18 mouse cellular contexts compared by ENCODE assay signal in genomic region chr11:75184573-75184972, GRCm38 (mm10). TPM values are rescaled to one million over a fixed set of nuclear protein-coding genes. Genes with fewer than 3 reads are reported as not detected.
A peak's percentile ranks its signal among the peaks of the same experiment; 100 is the strongest.
DNase-seq lines count a peak whose midpoint lies in the region; ATAC-seq lines count a peak whose summit lies in the region.
"Had no signal": no experiment of that assay in that cellular context is flagged by ENCODE, and none has a peak within 500 bp of the region (broad histone marks: within the 10 kb centered on the region; RNA-seq: fewer than 3 reads in every experiment).

No protein-coding gene starts in this region.

- H3K4me3 ChIP-seq in midbrain, embryonic 10.5 days: no peak overlapping the region
- no peak overlapping the region for H3K4me3 ChIP-seq in midbrain, embryonic 11.5 days (ENCODE audit: low read depth, low read length)
- H3K4me3 ChIP-seq in hindbrain, embryonic 13.5 days: no peak overlapping the region
- H3K4me3 ChIP-seq in midbrain, embryonic 14.5 days (replicated peaks; ENCODE audit: low read depth, low read length): no peak overlapping the region
- H3K4me3 ChIP-seq: embryonic facial prominence, embryonic 12.5 days; limb, embryonic 10.5 days had no signal

- no peak overlapping the region for H3K9ac ChIP-seq in midbrain, embryonic 11.5 days (ENCODE audit: low read length)
- H3K9ac ChIP-seq in hindbrain, embryonic 13.5 days: peak overlapping the region; percentile 43
- H3K9ac ChIP-seq in midbrain, embryonic 14.5 days (replicated peaks; ENCODE audit: low read length): no peak overlapping the region; the same call in 1 of the 2 replicates
- H3K9ac ChIP-seq: embryonic facial prominence, embryonic 12.5 days; liver, postnatal 0 days had no signal

- H3K36me3 ChIP-seq in midbrain, embryonic 10.5 days: peaks cover 57% of the 10 kb centered on the region
- H3K36me3 ChIP-seq in midbrain, embryonic 11.5 days (ENCODE audit: control insufficient read depth, insufficient read depth, low read length): peaks cover 6% of the 10 kb centered on the region; the same call in 1 of the 2 replicates
- H3K36me3 ChIP-seq in hindbrain, embryonic 13.5 days: peaks cover 33% of the 10 kb centered on the region
- H3K36me3 ChIP-seq in midbrain, embryonic 14.5 days (ENCODE audit: control insufficient read depth, insufficient read depth, low read length): peaks cover 17% of the 10 kb centered on the region

- H3K9me3 ChIP-seq in midbrain, embryonic 10.5 days (replicated peaks): no peaks in the 10 kb centered on the region
- H3K9me3 ChIP-seq in midbrain, embryonic 11.5 days (ENCODE audit: control insufficient read depth, low read length): no peaks in the 10 kb centered on the region
- H3K9me3 ChIP-seq in hindbrain, embryonic 13.5 days: no peaks in the 10 kb centered on the region
- no peaks in the 10 kb centered on the region for H3K9me3 ChIP-seq in midbrain, embryonic 14.5 days (ENCODE audit: control insufficient read depth, low read length)
- H3K9me3 ChIP-seq: embryonic facial prominence, embryonic 12.5 days; limb, embryonic 10.5 days had no signal

- 0 out of 2 replicates have a peak overlapping the region, but pooled peaks have one; percentile 13 for H3K27ac ChIP-seq in midbrain, embryonic 10.5 days (replicated peaks)
- no peak overlapping the region for H3K27ac ChIP-seq in midbrain, embryonic 11.5 days (ENCODE audit: low read depth, low read length)
- H3K27ac ChIP-seq in hindbrain, embryonic 13.5 days: peak overlapping the region; percentile 58
- peak overlapping the region; percentile 49 for H3K27ac ChIP-seq in midbrain, embryonic 14.5 days (replicated peaks; ENCODE audit: low read depth, low read length)
- H3K27ac ChIP-seq: embryonic facial prominence, embryonic 12.5 days; limb, embryonic 10.5 days had no signal

- peak; percentile 48; the same call in 1 of the 2 replicates for ATAC-seq in frontal cortex, adult (ENCODE audit: low TSS enrichment)
- no peak for ATAC-seq in midbrain, embryonic 11.5 days (ENCODE audit: low FRiP score)
- no peak for ATAC-seq in hindbrain, embryonic 13.5 days (ENCODE audit: low FRiP score)
- ATAC-seq in midbrain, embryonic 14.5 days (ENCODE audit: low FRiP score, low TSS enrichment): no peak
- ATAC-seq: liver, postnatal 0 days had no signal

- H3K4me1 ChIP-seq in midbrain, embryonic 10.5 days: peaks cover 23% of the 10 kb centered on the region
- H3K4me1 ChIP-seq in midbrain, embryonic 11.5 days (ENCODE audit: control insufficient read depth, insufficient read depth, low read length): peaks cover 5% of the 10 kb centered on the region
- peaks cover 47% of the 10 kb centered on the region for H3K4me1 ChIP-seq in hindbrain, embryonic 13.5 days (replicated peaks)
- peaks cover 6% of the 10 kb centered on the region for H3K4me1 ChIP-seq in midbrain, embryonic 14.5 days (ENCODE audit: control insufficient read depth, insufficient read depth, low read length)

- H3K4me2 ChIP-seq in midbrain, embryonic 11.5 days: no peak overlapping the region
- H3K4me2 ChIP-seq in hindbrain, embryonic 13.5 days: no peak overlapping the region
- no peak overlapping the region for H3K4me2 ChIP-seq in midbrain, embryonic 14.5 days (ENCODE audit: low read length)
- H3K4me2 ChIP-seq: embryonic facial prominence, embryonic 12.5 days; heart, embryonic 11.5 days had no signal

- 89% methylated on average over 5 of the region's 5 CpGs for WGBS in midbrain, embryonic 10.5 days
- 84% methylated on average over 5 of the region's 5 CpGs for WGBS in midbrain, embryonic 11.5 days
- WGBS in hindbrain, embryonic 13.5 days: 92% methylated on average over 5 of the region's 5 CpGs
- WGBS in midbrain, embryonic 14.5 days: 83% methylated on average over 5 of the region's 5 CpGs

- DNase-seq in frontal cortex, postnatal 36 days (ENCODE audit: low spot score in 2 of 2): no peak
- no peak for DNase-seq in midbrain, embryonic 10.5 days (ENCODE audit: low spot score)
- no peak for DNase-seq in midbrain, embryonic 11.5 days (ENCODE audit: low spot score, missing footprints)
- DNase-seq in midbrain, embryonic 14.5 days: no peak
- DNase-seq in gastrocnemius, adult 8-10 months (ENCODE audit: low spot score in 2 of 2): no peak
- DNase-seq in gastrocnemius, postnatal 25 days: no peak
- DNase-seq: cerebellum, adult 9-10 months; heart, postnatal 14 days; kidney, adult 8-10 months; liver, postnatal 0 days; lung, postnatal 10 days; right cerebral cortex, postnatal 4 days; thymus, adult 2 months had no signal

- H3K27me3 ChIP-seq in midbrain, embryonic 10.5 days (ENCODE audit: low read depth, poor library complexity, severe bottlenecking): no peaks in the 10 kb centered on the region
- H3K27me3 ChIP-seq in midbrain, embryonic 11.5 days (ENCODE audit: control insufficient read depth, insufficient read depth, low read length): no peaks in the 10 kb centered on the region
- H3K27me3 ChIP-seq in hindbrain, embryonic 13.5 days: no peaks in the 10 kb centered on the region
- no peaks in the 10 kb centered on the region for H3K27me3 ChIP-seq in midbrain, embryonic 14.5 days (ENCODE audit: control insufficient read depth, insufficient read depth, low read length)
- H3K27me3 ChIP-seq: embryonic facial prominence, embryonic 12.5 days had no signal

RNA-seq across cellular contexts. Expression of gene Ovca2, which starts 5.9 kb away (rescaled TPM):
- 33.5 and 37.6 TPM in 2 replicates for polyA plus RNA-seq in midbrain, embryonic 10.5 days (2016; fragmentation: Nextera tagmentation; extraction: Ambion mirVana)
- polyA plus RNA-seq in midbrain, embryonic 11.5 days (2014; fragmentation: Nextera tagmentation; extraction: Ambion mirVana): 28.5 and 29.8 TPM in 2 replicates
- polyA plus RNA-seq in hindbrain, embryonic 13.5 days (2015; fragmentation: Nextera tagmentation; extraction: Ambion mirVana): 17.0 and 18.2 TPM in 2 replicates
- polyA plus RNA-seq in midbrain, embryonic 14.5 days (2014; fragmentation: Nextera tagmentation; extraction: Ambion mirVana): 15.4 and 20.2 TPM in 2 replicates
- total RNA-seq in gastrocnemius, adult 8-10 months (2022): 1 to 10 TPM; 2.0 to 4.5 (median 2.3) TPM
- 1 to 10 TPM; 2.8 to 3.3 TPM for total RNA-seq in gastrocnemius, postnatal 25 days (2021)

RNA-seq across cellular contexts. Expression of gene Dph1, which starts 6.5 kb away (rescaled TPM):
- polyA plus RNA-seq in midbrain, embryonic 10.5 days (2016; fragmentation: Nextera tagmentation; extraction: Ambion mirVana): 25.4 and 27.3 TPM in 2 replicates
- 15.3 and 17.3 TPM in 2 replicates for polyA plus RNA-seq in midbrain, embryonic 11.5 days (2014; fragmentation: Nextera tagmentation; extraction: Ambion mirVana)
- polyA plus RNA-seq in hindbrain, embryonic 13.5 days (2015; fragmentation: Nextera tagmentation; extraction: Ambion mirVana): 14.4 and 15.5 TPM in 2 replicates
- 13.7 and 14.8 TPM in 2 replicates for polyA plus RNA-seq in midbrain, embryonic 14.5 days (2014; fragmentation: Nextera tagmentation; extraction: Ambion mirVana)
- 1 to 10 TPM; 4.2 to 6.9 (median 5.4) TPM for total RNA-seq in gastrocnemius, adult 8-10 months (2022)
- 1 to 10 TPM; 5.6 to 5.8 TPM for total RNA-seq in gastrocnemius, postnatal 25 days (2021)

RNA-seq across cellular contexts. Expression of gene Rtn4rl1, which starts 9.0 kb away (rescaled TPM):
- 2.3 and 3.0 TPM in 2 replicates for polyA plus RNA-seq in midbrain, embryonic 10.5 days (2016; fragmentation: Nextera tagmentation; extraction: Ambion mirVana)
- polyA plus RNA-seq in midbrain, embryonic 11.5 days (2014; fragmentation: Nextera tagmentation; extraction: Ambion mirVana): 4.6 TPM in 2 replicates
- polyA plus RNA-seq in hindbrain, embryonic 13.5 days (2015; fragmentation: Nextera tagmentation; extraction: Ambion mirVana): 6.2 and 8.0 TPM in 2 replicates
- 16.5 and 17.4 TPM in 2 replicates for polyA plus RNA-seq in midbrain, embryonic 14.5 days (2014; fragmentation: Nextera tagmentation; extraction: Ambion mirVana)
- 1 to 10 TPM in 1 of 4 experiments, under 1 TPM in 3; 0.63 to 1.3 (median 0.94) TPM for total RNA-seq in gastrocnemius, adult 8-10 months (2022)
- 1 to 10 TPM in 1 of 2 experiments, under 1 TPM in 1; 1.00 to 1.7 TPM for total RNA-seq in gastrocnemius, postnatal 25 days (2021)

RNA-seq across cellular contexts. Expression of gene Hic1, which starts 15.3 kb away (rescaled TPM):
- 0.32 and 0.57 TPM in 2 replicates for polyA plus RNA-seq in midbrain, embryonic 10.5 days (2016; fragmentation: Nextera tagmentation; extraction: Ambion mirVana)
- polyA plus RNA-seq in midbrain, embryonic 11.5 days (2014; fragmentation: Nextera tagmentation; extraction: Ambion mirVana): 0.34 and 0.57 TPM in 2 replicates
- 3.4 TPM in 2 replicates for polyA plus RNA-seq in hindbrain, embryonic 13.5 days (2015; fragmentation: Nextera tagmentation; extraction: Ambion mirVana)
- polyA plus RNA-seq in midbrain, embryonic 14.5 days (2014; fragmentation: Nextera tagmentation; extraction: Ambion mirVana): 0.66 and 0.92 TPM in 2 replicates
- 1 to 10 TPM; 2.7 to 5.0 (median 4.0) TPM for total RNA-seq in gastrocnemius, adult 8-10 months (2022)
- total RNA-seq in gastrocnemius, postnatal 25 days (2021): 1 to 10 TPM; 5.7 to 5.9 TPM
